Mouse (Mus musculus) CH12.LX (cell line): ENCODE results near the gene Tmem164. TPM values are rescaled to one million over a fixed set of nuclear protein-coding genes. Genes with fewer than 3 reads are reported as not detected.

Source experiments
- DNase-seq: peaks from one replicate; pipeline ENCODE4 v3.0.0-alpha.2; 2013; ENCODE audit errors: extremely low read depth
- H3K27ac ChIP-seq: 2 replicates; pipeline ENCODE4 v1.5.1; 2012; ENCODE audit warnings: low read depth, mild to moderate bottlenecking, control low read depth, moderate library complexity; ENCODE audit not compliant: insufficient read depth
- H3K27me3 ChIP-seq: replicated peaks from 2 replicates; pipeline ENCODE3; 2012; ENCODE audit warnings: inconsistent platforms
- H3K36me3 ChIP-seq, 2 experiments: replicated peaks in 1 of 2; 2 replicates each; pipeline versions ENCODE3 to v1.6.1; 2012; ENCODE audit warnings: inconsistent platforms in 1 of 2, low read length in 1 of 2, mild to moderate bottlenecking in 1 of 2, mixed read lengths in 1 of 2, moderate library complexity in 1 of 2; ENCODE audit not compliant: control insufficient read depth in 1 of 2, insufficient read depth in 1 of 2
- H3K4me1 ChIP-seq, 2 experiments: 2 replicates each; pipeline ENCODE4 v1.6.1; 2012; ENCODE audit warnings: inconsistent platforms in 1 of 2, moderate library complexity in 1 of 2; ENCODE audit not compliant: insufficient read depth in 2 of 2, control insufficient read depth in 1 of 2
- H3K4me2 ChIP-seq: 2 replicates; pipeline ENCODE4 v1.6.1; 2012; ENCODE audit warnings: low read depth, mild to moderate bottlenecking, control low read depth; ENCODE audit not compliant: poor library complexity, insufficient read depth, severe bottlenecking
- H3K4me3 ChIP-seq, 3 experiments: fragments of 150-350 bp in 1 of 3; sonication (generic) in 1 of 3; replicated peaks in 1 of 3; 2 replicates each; pipeline versions ENCODE3 to v1.5.1; 2011 to 2012; ENCODE audit warnings: low read depth in 2 of 3, low read length in 2 of 3, mild to moderate bottlenecking in 2 of 3, moderate library complexity in 2 of 3, control low read depth in 1 of 3, improper control_type of control experiment in 1 of 3, inconsistent platforms in 1 of 3, mixed read lengths in 1 of 3; ENCODE audit not compliant: poor library complexity in 1 of 3
- H3K79me2 ChIP-seq: replicated peaks from 2 replicates; pipeline ENCODE4 v1.6.1; 2012; ENCODE audit warnings: mild to moderate bottlenecking, moderate library complexity; ENCODE audit not compliant: control insufficient read depth, poor library complexity, insufficient read depth, severe bottlenecking; ENCODE audit errors: extremely low read depth
- H3K9ac ChIP-seq: 2 replicates; pipeline ENCODE4 v1.6.1; 2012; ENCODE audit warnings: low read depth, mild to moderate bottlenecking, control low read depth, moderate library complexity; ENCODE audit not compliant: insufficient read depth
- H3K9me3 ChIP-seq: replicated peaks from 2 replicates; pipeline ENCODE3; 2012; ENCODE audit warnings: low read length, inconsistent platforms, mixed read lengths
- BHLHE40 ChIP-seq: IDR thresholded peaks from 2 replicates; pipeline ENCODE4 v1.6.1; 2011; ENCODE audit warnings: mild to moderate bottlenecking, low read depth, low read length, improper control_type of control experiment
- CHD1 ChIP-seq: IDR thresholded peaks from 2 replicates; pipeline ENCODE4 v1.6.1; 2012; ENCODE audit warnings: low read depth, low read length, improper control_type of control experiment, inconsistent platforms
- CHD2 ChIP-seq: IDR thresholded peaks from 2 replicates; pipeline ENCODE4 v1.6.1; 2011; ENCODE audit warnings: low read length, improper control_type of control experiment
- CTCF ChIP-seq, 2 experiments: IDR thresholded peaks in 1 of 2; conservative IDR thresholded peaks in 1 of 2; 2 replicates each; pipeline ENCODE4 v1.5.1; 2011 to 2012; ENCODE audit warnings: low read depth in 2 of 2, low read length in 2 of 2, improper control_type of control experiment in 1 of 2, inconsistent platforms in 1 of 2, mild to moderate bottlenecking in 1 of 2, moderate library complexity in 1 of 2
- E2F4 ChIP-seq: IDR thresholded peaks from 2 replicates; pipeline ENCODE4 v1.6.1; 2011; ENCODE audit warnings: low read depth, low read length, improper control_type of control experiment; ENCODE audit not compliant: insufficient replicate concordance
- ELF1 ChIP-seq: IDR thresholded peaks from 2 replicates; pipeline ENCODE4 v1.6.1; 2014; ENCODE audit warnings: low read depth, mild to moderate bottlenecking, inconsistent platforms, low read length, improper control_type of control experiment
- EP300 ChIP-seq: IDR thresholded peaks from 2 replicates; pipeline ENCODE4 v1.6.1; 2011; ENCODE audit warnings: low read length, improper control_type of control experiment
- ETS1 ChIP-seq: conservative IDR thresholded peaks from 2 replicates; pipeline ENCODE4 v1.6.1; 2012; ENCODE audit warnings: low read depth, mild to moderate bottlenecking, inconsistent platforms, low read length, improper control_type of control experiment, moderate library complexity
- GABPA ChIP-seq: IDR thresholded peaks from 2 replicates; pipeline ENCODE4 v1.6.1; 2012; ENCODE audit warnings: low read depth, low read length, improper control_type of control experiment, inconsistent platforms; ENCODE audit not compliant: insufficient replicate concordance
- HCFC1 ChIP-seq: IDR thresholded peaks from 2 replicates; pipeline ENCODE4 v1.6.1; 2012; ENCODE audit warnings: low read depth, mild to moderate bottlenecking, inconsistent platforms, low read length, improper control_type of control experiment
- IRF4 ChIP-seq: IDR thresholded peaks from 2 replicates; pipeline ENCODE4 v1.6.1; 2014; ENCODE audit warnings: low read depth, mild to moderate bottlenecking, inconsistent platforms, low read length, improper control_type of control experiment
- JUN ChIP-seq: IDR thresholded peaks from 2 replicates; pipeline ENCODE4 v1.6.1; 2011; ENCODE audit warnings: low read depth, mild to moderate bottlenecking, low read length, improper control_type of control experiment, moderate library complexity; ENCODE audit not compliant: insufficient read depth
- JUND ChIP-seq: conservative IDR thresholded peaks from 2 replicates; pipeline ENCODE4 v1.6.1; 2011; ENCODE audit warnings: low read depth, low read length, improper control_type of control experiment
- KAT2A ChIP-seq: IDR thresholded peaks from 2 replicates; pipeline ENCODE4 v1.6.1; 2012; ENCODE audit warnings: low read length, improper control_type of control experiment, inconsistent platforms; ENCODE audit not compliant: insufficient replicate concordance
- MAFK ChIP-seq: IDR thresholded peaks from 2 replicates; pipeline ENCODE4 v1.6.1; 2011; ENCODE audit warnings: low read length, improper control_type of control experiment; ENCODE audit not compliant: insufficient replicate concordance
- MAX ChIP-seq: IDR thresholded peaks from 2 replicates; pipeline ENCODE4 v1.6.1; 2011; ENCODE audit warnings: low read length, improper control_type of control experiment
- MAZ ChIP-seq: IDR thresholded peaks from 2 replicates; pipeline ENCODE4 v1.6.1; 2012; ENCODE audit warnings: low read depth, mild to moderate bottlenecking, inconsistent platforms, low read length, improper control_type of control experiment, moderate library complexity
- MEF2A ChIP-seq: IDR thresholded peaks from 2 replicates; pipeline ENCODE4 v1.6.1; 2014; ENCODE audit warnings: low read depth, mild to moderate bottlenecking, inconsistent platforms, low read length, improper control_type of control experiment, borderline replicate concordance
- MXI1 ChIP-seq: IDR thresholded peaks from 2 replicates; pipeline ENCODE4 v1.6.1; 2011; ENCODE audit warnings: mild to moderate bottlenecking, low read depth, low read length, improper control_type of control experiment
- MYC ChIP-seq: IDR thresholded peaks from 2 replicates; pipeline ENCODE4 v1.6.1; 2011; ENCODE audit warnings: low read depth, mild to moderate bottlenecking, improper control_type of control experiment, low read length
- NELFE ChIP-seq: IDR thresholded peaks from 2 replicates; pipeline ENCODE4 v1.6.1; 2011; ENCODE audit warnings: low read depth, low read length, improper control_type of control experiment
- NRF1 ChIP-seq: IDR thresholded peaks from 2 replicates; pipeline ENCODE4 v1.6.1; 2014; ENCODE audit warnings: low read depth, mild to moderate bottlenecking, inconsistent platforms, low read length, improper control_type of control experiment, moderate library complexity
- PAX5 ChIP-seq: IDR thresholded peaks from 2 replicates; pipeline ENCODE4 v1.6.1; 2012; ENCODE audit warnings: low read length, inconsistent platforms, mixed read lengths
- POLR2A ChIP-seq: IDR thresholded peaks from 2 replicates; pipeline ENCODE4 v1.6.1; 2011; ENCODE audit warnings: low read depth, mild to moderate bottlenecking, improper control_type of control experiment, low read length
- POLR2AphosphoS2 ChIP-seq: IDR thresholded peaks from 2 replicates; pipeline ENCODE4 v1.6.1; 2011; ENCODE audit warnings: low read depth, low read length, improper control_type of control experiment
- RAD21 ChIP-seq: IDR thresholded peaks from 2 replicates; pipeline ENCODE4 v1.6.1; 2011; ENCODE audit warnings: low read depth, mild to moderate bottlenecking, low read length, improper control_type of control experiment, moderate library complexity
- RCOR1 ChIP-seq: conservative IDR thresholded peaks from 2 replicates; pipeline ENCODE4 v1.6.1; 2012; ENCODE audit warnings: low read depth, mild to moderate bottlenecking, inconsistent platforms, low read length, improper control_type of control experiment
- SIN3A ChIP-seq: IDR thresholded peaks from 2 replicates; pipeline ENCODE4 v1.6.1; 2012; ENCODE audit warnings: low read length, improper control_type of control experiment, inconsistent platforms
- SMC3 ChIP-seq: IDR thresholded peaks from 2 replicates; pipeline ENCODE4 v1.6.1; 2011; ENCODE audit warnings: low read depth, low read length, improper control_type of control experiment
- TBP ChIP-seq: conservative IDR thresholded peaks from 2 replicates; pipeline ENCODE4 v1.6.1; 2011; ENCODE audit warnings: low read depth, low read length, improper control_type of control experiment
- TCF12 ChIP-seq: IDR thresholded peaks from 2 replicates; pipeline ENCODE4 v1.6.1; 2014; ENCODE audit warnings: low read depth, mild to moderate bottlenecking, inconsistent platforms, low read length, improper control_type of control experiment
- UBTF ChIP-seq: IDR thresholded peaks from 2 replicates; pipeline ENCODE4 v1.6.1; 2012; ENCODE audit warnings: low read depth, mild to moderate bottlenecking, inconsistent platforms, low read length, improper control_type of control experiment, moderate library complexity
- USF1 ChIP-seq: IDR thresholded peaks from 2 replicates; pipeline ENCODE4 v1.6.1; 2014; ENCODE audit warnings: low read depth, mild to moderate bottlenecking, inconsistent platforms, low read length, improper control_type of control experiment
- USF2 ChIP-seq: conservative IDR thresholded peaks from 2 replicates; pipeline ENCODE4 v1.6.1; 2011; ENCODE audit warnings: low read depth, low read length, improper control_type of control experiment
- ZC3H11A ChIP-seq: IDR thresholded peaks from 2 replicates; pipeline ENCODE4 v1.6.1; 2012; ENCODE audit warnings: low read depth, mild to moderate bottlenecking, inconsistent platforms, low read length, improper control_type of control experiment
- ZKSCAN1 ChIP-seq: IDR thresholded peaks from 2 replicates; pipeline ENCODE4 v1.6.1; 2012; ENCODE audit warnings: low read depth, inconsistent platforms, low read length, improper control_type of control experiment, borderline replicate concordance
- ZMIZ1 ChIP-seq: IDR thresholded peaks from 2 replicates; pipeline ENCODE4 v1.6.1; 2012; ENCODE audit warnings: low read depth, mild to moderate bottlenecking, inconsistent platforms, low read length, improper control_type of control experiment
- ZNF384 ChIP-seq: IDR thresholded peaks from 2 replicates; pipeline ENCODE4 v1.6.1; 2012; ENCODE audit warnings: low read depth, low read length, improper control_type of control experiment, inconsistent platforms
- dilution Hi-C: fragments of 300-500 bp; cut with MboI; formaldehyde crosslinking; loops from 2 replicates; pipeline ENCODE4 v1.14.3; 2020; ENCODE audit warnings: low sequenced_read_pairs; ENCODE audit not compliant: extremely low pct_unique_long_range_greater_than_20kb, extremely low pct_ligation_motif_present
- in situ Hi-C: fragments of 300-500 bp; cut with MboI; formaldehyde crosslinking; loops from 3 replicates; pipeline ENCODE4 v1.14.3; 2019; ENCODE audit warnings: low sequenced_read_pairs, low pct_ligation_motif_present, low pct_unique_long_range_greater_than_20kb, mixed read lengths
- polyA plus RNA-seq: library from polyadenylated mRNA; unstranded; fragments of >175 nt; gene quantifications from 2 replicates; pipeline ENCODE4 v1.2.1, GENCODE M21; 2012; ENCODE audit warnings: low read depth; ENCODE audit not compliant: insufficient read length
- total RNA-seq, 2 experiments: library from RNA; depleted of rRNA; stranded (reverse); fragments of 300-350 nt in 1 of 2; fragments of >200 nt in 1 of 2; gene quantifications; 2 replicates each; pipeline ENCODE4 v1.2.3; 2012 to 2014

The Tmem164 gene
- total and polyA plus RNA-seq, 3 experiments = 19.2 to 22.7 (median 21.5) TPM

- H3K36me3 ChIP-seq = no peaks in the 10 kb centered on the region
- in situ Hi-C loops (no loop called here), dilution Hi-C loops (no loop called here)
- TF ChIP-seq ETS1 (peak; percentile 48; the same call in 1 of the 2 replicates), BHLHE40 (no peak), ZKSCAN1 (no peak), MAFK (no peak), ZMIZ1 (no peak), HCFC1 (no peak), MXI1 (no peak), MAZ (no peak), CTCF (conservative IDR thresholded peaks at IDR 0.05 in 1 of 2, IDR thresholded peaks at IDR 0.05 in 1 of 2; ENCODE audit: low read depth in 2 of 2, low read length in 2 of 2) (no peak), PAX5 (no peak), NELFE (no peak), SMC3 (no peak), KAT2A (no peak), TBP (no peak), JUND (peak; percentile 77), NRF1 (no peak), IRF4 (peak; percentile 72), SIN3A (no peak), ELF1 (no peak), ZC3H11A (no peak), JUN (peak; percentile 62; the same call in 1 of the 2 replicates), RAD21 (no peak), CHD2 (no peak), RCOR1 (no peak), POLR2A (no peak), CHD1 (no peak), MYC (no peak), POLR2AphosphoS2 (no peak), ZNF384 (no peak), UBTF (no peak), USF1 (no peak), EP300 (peak; percentile 76), GABPA (no peak), MAX (no peak), MEF2A (peak; percentile 18; the same call in 1 of the 2 replicates), E2F4 (no peak), TCF12 (no peak), USF2 (no peak)
- no peak overlapping the region for H3K27ac ChIP-seq
- no peaks in the 10 kb centered on the region for H3K79me2 ChIP-seq
- H3K9ac ChIP-seq = no peak overlapping the region
- no peaks in the 10 kb centered on the region for H3K27me3 ChIP-seq
- H3K4me2 ChIP-seq = peak overlapping the region; percentile 91; the same call in 1 of the 2 replicates
- DNase-seq = peak; percentile 19
- no peaks in the 10 kb centered on the region for H3K9me3 ChIP-seq
- no peak overlapping the region for H3K4me3 ChIP-seq
- H3K4me1 ChIP-seq = peaks cover 0 to 5% of the 10 kb centered on the region in 2 experiments; a peak in 1 of 4 replicates
Measured at GRCm38 (mm10) chrX:142883593-142883992, 202.4 kb downstream of the Tmem164 start.
